Mouse (Mus musculus) skeletal muscle tissue, adult 2 months (tissue): ENCODE measurements around the gene Aldh1a1.
"Not testable (repeated sequence)": the region's sequence is repeated elsewhere in the genome, so short reads cannot be mapped to it uniquely, and the experiment has no call there.

Experiments
- DNase-seq: peaks from one replicate; pipeline ENCODE4 v3.0.0-alpha.2; 2012; ENCODE audit warnings: low read depth, low spot score

Aldh1a1 gene

DNA sequence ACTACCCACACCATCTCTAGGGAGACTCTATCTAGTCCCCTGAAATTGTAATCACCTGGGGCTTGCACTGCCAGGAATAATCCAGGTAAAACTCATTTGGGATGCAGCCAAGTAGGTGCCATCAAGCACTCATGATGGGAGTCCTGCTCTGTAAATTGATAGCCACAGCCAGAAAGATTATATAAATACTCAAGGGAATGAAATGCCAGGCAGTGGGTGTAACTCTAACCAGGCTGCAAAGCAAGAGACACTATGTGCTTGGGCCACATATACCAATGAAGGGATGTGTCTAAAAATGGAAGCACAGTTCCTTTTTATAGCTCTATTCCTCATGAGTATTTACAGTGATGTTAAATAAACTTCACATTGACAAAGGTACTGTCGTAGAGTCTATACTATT is 56.9 kb downstream of the Aldh1a1 start:
- peak; percentile 84 for DNase-seq

DNA sequence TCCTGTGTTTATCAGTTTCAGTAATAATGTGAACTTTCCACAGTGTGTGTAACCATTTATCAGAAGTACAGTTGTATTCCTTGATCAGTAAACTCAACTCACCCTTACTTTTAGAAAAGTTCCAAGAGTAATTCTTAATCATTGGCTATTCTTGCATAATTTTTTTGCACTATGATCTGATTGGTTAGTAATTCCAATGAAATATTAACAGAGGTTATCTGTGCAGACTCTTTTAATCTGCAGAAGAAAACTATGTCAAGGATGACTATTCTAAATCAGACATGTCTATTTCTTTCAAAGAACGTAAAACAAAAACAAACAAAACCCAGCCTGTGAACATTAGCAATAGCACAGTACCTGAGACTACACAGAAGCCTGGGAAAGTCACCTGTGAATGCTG is 62.9 kb downstream of the Aldh1a1 start:
- no peak for DNase-seq

DNA sequence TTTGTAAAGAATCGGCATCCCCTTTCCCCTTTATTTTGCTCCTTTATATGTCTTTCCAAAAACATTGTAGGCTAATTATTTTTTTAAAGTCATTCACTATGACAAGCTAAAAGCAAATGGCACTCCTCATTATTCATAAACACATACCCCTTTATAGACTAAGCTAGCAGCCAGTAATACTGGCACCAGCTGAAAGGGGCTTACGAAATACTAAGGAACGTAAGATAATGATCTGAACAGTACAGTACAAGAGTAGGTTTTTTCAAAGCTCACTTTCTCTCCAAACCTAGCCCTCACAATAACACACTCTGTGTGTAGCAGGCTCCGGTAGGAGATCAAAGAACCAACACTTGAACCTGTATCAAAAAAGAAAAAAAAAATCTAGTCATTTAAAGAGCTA is 64.7 kb downstream of the Aldh1a1 start:
- DNase-seq, result no peak

DNA sequence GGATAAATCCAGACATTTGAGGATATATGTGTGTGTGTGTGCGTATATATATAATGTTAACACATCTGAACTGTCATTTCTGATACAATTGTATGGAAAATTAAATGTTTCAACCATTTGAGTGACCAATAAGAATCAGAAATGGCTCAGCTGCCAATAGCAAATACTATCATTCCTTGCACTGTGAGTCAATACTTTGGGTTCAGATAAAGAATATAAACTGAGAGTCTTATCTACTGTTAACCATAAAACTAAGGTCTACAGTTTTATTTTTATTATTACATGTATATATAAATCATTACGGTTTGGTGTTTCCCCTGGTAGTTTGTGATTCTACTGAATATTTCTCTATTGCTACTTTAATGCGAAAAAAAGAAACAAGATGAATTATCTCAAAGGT is 65.6 kb downstream of the Aldh1a1 start:
- no peak for DNase-seq

DNA sequence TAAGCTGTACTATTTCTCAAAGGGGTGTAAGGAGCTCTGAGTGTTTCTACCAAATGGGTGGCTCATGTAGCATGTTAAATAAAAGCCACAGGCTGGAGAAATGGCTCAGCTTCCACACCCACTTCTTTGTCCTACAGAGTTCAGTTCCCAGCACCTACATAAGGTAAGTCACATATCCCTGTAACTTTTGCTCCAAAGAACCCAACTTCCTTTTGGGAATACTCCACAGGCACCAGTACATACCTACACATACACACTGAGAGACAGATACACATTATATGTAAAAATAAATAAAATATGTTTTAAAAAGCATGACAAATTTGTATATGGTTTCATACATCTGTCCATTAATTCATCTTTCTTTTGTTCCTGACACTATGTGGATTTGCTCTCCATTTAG is 66.0 kb downstream of the Aldh1a1 start:
- no peak for DNase-seq

DNA sequence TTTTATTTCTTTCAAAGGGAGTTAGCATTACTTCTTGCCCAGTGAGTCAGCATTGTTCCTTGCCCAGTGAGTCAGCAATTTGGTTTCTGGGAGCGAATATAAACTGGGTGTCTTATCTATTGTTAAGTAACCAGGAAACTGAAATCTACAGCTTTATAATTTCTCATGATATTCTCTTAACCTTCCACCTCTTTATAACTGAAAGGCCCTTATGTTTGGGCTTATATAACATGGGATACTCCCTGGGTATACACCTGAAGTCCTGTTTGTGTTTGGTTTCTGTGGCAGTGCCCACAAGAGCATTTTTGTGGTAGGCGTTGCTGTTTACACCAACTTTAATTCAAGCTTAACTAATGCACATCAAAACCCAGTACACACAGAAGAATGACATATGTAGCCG is 66.4 kb downstream of the Aldh1a1 start:
- DNase-seq, result no peak

DNA sequence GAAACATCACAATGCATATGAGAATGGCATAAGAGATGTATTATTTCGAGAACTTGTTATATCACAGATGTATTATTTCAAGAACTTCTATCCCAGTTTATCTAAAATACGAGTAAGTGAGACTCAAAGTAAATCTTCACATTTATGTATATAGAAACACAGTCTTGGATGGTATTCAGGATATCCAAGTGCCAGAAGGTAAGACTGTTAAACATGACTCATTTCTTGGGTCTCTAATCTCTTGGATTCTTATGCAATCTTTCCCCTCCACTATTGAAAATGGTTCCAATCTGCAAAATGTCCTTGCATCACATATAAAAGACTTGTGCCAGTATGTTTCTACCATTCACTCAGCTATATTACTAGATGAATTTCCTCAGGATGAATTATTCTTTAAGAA is 67.4 kb downstream of the Aldh1a1 start:
- DNase-seq, result no peak

DNA sequence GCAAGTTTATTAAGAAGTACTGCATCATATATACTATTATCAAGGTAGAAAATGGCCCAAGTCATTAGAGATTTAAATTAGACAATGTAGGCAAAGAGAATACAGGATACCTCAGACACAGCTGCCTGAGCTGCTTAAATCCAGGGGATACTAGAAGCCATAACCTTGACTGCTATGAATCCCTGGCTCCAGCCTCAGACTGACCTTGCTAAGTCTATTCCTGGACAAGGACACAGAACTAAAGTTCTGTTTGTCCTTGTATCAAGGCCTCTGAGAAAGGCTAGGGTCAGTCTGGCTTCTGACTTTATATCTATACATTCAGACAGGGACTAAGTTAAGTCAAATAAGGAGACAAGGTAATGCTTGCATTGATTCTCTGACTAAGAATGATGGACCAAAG is 69.9 kb downstream of the Aldh1a1 start:
- no peak for DNase-seq

DNA sequence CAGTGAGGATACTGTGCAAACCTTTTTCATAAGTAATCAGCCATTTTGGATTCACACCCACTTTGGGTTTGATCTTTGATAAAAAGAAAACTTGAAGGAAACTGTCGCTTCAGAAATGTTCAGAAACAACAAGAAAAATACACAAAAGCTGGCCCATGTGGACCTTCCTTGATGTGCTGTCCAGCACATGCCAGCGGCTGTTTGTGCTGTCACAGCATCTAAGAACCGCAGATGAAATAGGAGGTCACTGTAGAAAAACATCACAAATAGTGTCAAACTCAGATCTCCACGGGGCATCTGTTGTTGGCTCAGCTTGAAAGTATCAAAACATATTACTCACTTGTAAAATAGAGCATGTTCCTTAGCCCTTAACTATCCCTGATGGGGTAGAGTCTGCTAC is 73.8 kb downstream of the Aldh1a1 start:
- no peak for DNase-seq

DNA sequence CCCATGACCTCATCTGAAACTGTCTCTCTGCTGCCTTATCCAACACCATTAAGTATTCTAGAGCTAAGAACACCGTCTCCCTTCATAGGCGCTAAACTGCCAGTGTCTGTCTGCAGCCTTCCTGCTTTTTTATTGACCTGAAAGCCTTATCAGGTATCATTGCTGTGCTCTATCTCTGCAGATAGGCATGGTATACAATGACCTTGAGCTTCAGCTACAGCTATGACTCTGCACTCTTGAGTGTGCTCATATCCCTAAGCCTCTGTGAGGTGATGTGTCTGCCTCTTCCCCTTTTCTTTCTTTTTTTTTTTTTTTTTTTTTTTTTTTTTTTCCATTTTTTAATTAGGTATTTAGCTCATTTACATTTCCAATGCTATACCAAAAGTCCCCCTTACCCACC is 74.5 kb downstream of the Aldh1a1 start:
- DNase-seq, result no peak

DNA sequence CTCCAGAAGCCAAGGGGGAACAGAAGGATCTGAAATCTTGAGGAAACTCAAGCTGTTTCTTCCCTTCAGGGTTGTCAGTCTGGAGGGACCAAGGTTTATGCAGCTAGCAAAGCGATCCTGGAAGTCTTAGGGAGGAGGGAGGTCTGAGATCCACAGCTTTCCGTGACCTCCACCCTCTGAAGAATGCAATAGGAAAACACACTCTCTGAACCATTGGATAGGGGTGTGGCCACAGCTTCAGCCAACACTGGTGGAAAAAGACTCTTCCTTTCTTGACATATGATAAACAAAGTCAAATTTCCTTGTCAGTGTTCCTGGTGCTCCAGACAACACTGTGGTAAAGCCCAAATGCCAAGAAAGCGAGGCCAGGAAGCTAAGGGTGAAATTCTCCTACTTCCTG is 84.5 kb downstream of the Aldh1a1 start:
- no peak for DNase-seq

DNA sequence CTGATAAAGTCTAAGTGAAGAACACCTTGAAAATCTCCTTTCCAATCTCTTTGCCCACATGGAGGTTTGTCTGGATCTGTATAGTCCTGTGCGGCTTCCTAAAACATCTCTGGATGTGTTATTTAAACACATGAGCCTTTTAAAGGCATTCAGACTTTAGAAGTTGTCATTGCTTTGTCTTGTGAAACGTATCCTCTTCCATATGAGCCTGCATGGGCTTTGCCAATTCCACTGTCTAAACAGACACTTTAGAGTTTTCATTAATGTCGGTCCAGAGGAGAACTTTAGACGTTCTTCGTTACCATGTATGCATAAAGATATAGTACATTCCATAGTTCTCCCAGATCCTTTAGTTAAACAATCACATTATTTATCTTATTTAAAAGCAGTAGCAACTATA is 84.9 kb downstream of the Aldh1a1 start:
- DNase-seq, result no peak

DNA sequence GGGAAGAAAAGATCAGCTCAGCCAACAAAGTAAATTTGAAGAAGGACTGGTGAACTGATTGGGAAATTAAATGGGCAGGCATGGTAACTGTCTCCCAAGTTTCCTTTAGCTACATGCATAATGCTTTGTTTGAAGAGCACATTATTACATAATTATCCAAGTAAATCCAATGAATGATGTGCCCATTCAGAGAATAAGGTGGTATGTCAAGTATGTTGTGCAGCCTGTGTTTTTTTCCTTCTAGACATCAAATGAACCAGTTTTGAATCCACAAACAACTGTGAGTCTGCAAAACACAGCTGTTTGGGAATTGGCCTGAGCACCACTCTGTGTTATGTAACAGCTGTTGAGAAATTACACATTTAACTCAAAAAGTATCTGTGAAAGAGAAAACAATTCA is 107.4 kb downstream of the Aldh1a1 start:
- DNase-seq, result peak; percentile 39

DNA sequence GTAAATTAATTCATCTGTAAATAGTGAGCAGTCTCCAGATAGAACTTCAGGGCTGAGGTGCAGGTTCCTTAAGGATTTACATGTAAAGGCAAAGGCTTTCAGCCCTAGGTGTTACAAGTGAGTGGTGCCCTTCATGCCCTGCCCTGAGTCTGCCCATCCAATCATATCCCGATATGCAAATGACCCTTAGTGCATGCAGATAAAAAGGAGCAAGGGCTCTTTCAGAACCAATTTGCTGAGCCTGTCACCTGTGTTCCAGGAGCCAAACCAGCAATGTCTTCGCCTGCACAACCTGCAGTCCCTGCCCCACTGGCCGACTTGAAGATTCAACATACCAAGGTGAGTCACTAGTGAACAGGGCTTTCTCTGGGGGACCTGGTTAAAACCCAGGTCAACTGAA is 109.2 kb downstream of the Aldh1a1 start:
- DNase-seq, result no peak

DNA sequence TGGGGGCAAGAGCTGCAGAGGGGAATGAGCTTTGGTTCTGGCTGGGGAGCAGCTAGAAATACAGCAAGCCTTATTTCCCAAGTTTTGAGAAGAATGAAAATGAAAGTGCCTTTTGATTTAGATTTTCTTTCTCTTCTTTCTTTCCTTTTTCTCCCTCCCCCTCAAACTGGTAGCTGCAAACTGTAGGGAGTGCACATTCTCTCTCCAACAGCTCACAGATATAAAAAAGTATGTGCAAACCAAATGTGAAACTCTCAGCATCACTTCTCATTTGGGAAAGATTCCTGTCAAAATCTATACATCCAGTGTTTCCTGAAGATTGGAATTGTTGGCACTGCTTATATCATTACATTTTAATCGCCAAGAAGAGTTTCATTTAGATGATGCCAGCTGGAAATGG is 110.7 kb downstream of the Aldh1a1 start:
- DNase-seq, result no peak

DNA sequence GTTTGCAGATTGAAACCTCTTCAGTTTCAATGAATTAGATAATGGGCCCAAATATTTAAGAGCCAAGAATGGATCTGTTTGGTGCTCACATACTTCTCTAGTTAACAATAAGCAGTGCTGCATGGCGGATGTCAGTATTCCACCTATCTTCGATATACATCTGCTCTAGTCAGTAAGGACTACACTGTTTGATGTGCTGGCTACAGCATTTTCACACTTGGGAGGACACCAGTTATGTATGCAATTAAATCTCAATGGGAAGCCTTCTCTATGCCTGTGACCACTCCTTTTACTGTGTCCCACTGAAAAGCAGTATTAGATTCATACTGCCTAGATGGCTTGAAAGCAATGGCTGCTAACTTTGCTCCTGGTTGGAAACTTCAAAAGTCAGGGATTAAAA is 111.4 kb downstream of the Aldh1a1 start:
- DNase-seq, result no peak

DNA sequence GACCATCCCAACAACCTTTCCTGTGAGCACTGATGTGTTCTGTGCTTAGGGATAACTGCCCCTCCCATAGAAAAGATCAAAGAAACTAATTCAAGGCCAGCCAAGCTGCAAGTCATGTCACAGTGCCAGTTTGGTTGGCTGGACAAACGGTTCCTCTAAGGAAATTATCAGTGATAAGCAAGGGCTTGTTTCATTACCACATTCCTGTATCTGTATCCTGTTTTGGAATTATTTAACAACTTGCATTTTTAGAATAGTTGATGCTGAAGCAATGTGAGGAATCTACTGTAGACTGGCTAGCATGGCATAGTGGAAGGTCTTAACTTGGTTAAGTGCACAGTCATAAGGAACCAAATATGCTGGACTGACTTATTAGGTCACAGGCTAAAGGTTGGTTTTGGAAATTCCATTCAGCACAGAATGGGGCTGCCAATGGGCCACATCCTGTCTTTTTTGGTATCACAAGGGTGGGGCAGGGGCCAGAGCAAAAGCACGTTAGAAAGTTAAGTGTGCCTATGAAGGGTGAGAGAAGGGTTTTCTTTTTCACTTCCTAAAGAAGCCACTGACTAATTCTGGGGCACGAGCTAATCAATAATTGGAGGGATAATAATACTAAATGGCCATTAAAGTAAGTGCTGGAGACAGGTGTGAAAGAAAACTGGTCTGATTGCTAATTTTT is 121.9 kb downstream of the Aldh1a1 start:
- no peak for DNase-seq

DNA sequence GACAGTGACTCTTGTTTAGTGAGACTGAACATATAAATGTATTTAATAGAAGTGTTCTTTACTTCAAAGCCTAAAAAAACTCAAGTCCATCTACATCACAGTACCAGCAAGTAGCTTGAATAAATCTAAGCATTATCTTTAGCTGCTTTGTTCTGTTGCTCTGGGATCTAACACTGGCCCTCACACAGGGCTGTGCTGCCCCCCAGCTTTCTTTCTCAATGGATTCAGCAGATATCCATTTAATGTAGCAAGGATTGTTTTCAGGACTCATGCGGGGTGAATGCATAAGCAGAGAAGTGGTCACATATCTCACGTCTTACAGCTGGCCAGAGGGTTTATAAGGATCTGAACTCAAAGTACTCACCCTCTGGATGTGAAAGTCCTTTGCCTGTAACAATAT is 129.9 kb downstream of the Aldh1a1 start:
- DNase-seq, result no peak

DNA sequence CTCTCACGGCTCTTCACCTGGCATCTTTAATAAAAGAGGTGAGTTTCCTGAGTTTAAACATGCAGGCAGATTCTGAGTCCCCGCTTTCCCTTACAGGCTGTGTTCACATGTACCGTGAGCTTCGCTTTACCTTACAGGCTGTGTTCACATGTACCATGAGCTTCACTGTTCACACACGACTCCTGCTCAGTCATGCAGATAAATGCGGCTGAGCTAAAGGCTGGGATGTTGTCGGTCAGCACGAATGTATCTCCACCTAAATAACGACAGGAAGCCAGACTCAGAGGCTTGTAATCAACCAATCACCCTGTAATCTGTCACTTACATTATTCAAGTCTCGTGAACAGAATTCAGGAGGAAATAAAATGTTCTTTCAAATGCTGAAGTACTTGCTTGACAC is 130.9 kb downstream of the Aldh1a1 start:
- no peak for DNase-seq

DNA sequence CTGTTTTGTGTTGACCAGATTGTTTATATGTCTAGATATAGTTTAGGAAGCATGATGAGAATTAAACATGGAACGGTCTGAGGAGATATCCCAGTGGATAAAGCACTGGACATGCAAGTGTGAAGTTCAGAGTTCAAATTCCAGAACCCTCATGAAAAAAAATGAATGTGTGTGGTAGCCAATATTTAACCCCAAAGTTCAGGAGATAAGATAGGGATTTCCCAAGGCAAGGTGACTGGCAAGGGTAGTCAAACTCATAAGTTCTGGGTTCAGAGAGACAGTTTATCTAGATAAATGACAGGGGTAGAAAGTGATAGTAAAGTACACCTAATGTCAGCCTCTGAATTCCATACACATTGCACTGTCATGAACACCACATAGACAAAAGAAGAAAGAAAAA is 138.5 kb downstream of the Aldh1a1 start:
- no peak for DNase-seq

DNA sequence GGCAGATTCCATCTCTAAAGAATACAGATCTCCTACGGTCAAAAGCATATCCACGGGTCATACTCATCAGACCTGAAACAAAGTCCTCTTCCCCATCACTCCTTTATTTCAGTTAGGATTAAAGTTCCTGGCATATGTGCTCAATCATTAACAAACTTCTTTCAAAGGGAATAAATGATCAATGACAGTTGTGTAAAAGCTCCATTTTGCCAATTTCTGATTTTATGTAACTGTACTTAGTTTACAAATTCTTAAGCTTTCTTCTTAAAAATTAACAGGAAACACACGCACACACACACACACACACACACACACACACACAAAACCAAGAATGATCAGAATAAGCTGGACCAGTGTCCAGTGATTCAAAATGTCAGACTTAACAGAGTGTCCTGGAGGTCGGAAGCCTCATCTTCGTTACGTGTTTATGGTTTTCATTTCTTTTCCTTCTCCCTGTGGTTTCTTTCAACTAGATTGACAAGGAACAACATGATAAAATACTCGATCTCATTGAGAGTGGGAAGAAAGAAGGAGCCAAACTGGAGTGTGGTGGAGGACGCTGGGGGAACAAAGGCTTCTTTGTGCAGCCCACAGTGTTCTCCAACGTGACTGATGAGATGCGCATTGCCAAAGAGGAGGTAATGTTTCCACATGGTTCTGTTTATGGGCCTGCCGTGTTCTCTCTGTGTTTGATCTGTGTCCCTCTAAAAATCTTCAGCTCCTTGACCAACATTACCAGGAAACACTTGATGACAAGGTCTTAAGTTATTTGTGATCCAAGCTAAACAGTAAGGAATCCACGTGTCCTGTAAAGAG is 141.6 kb downstream of the Aldh1a1 start:
- DNase-seq, result peak; percentile 10

DNA sequence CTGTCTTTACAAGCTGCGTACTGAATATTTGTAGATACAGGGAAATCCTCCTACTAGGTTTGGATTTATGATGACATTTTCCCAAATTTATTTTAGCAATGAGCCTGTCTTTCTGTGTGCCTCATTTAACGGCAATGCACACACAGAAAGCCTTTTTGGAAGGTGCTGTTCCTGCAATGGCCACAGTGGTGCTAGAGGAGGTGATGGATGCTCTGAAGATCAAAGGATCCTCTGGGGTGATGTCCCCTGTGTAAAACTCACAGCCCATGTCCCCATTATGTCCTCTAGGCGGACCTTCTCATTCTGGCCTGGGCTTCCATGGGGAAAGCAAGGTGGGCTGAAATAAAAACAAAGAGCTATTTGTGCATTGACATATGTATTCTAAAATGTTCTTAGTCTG is 151.8 kb downstream of the Aldh1a1 start:
- no peak for DNase-seq

DNA sequence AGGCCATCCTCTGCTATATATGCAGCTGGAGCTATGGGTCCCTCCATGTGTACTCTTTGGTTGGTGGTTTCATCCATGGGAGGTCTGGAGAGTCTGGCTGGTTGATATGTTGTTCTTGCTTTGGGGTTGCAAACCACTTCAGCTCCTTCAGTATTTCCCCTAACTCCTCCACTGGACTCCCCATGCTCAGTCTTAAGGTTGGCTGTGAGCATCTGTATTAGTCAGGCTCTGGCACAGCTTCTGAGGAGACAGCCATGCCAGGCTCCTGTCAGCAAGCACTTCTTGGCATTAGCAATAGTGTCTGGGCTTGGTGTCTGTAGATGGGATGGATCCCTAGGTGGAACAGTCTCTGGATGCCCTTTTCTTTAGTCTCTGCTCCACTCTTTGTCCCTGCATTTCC is 155.0 kb downstream of the Aldh1a1 start:
- DNase-seq, result not testable (repeated sequence)
